Mouse (Mus musculus): ENCODE results near the gene Lztfl1.
"Not testable (repeated sequence)": the region's sequence is repeated elsewhere in the genome, so short reads cannot be mapped to it uniquely, and the experiment has no call there.

Gene Lztfl1

GRCm38 (mm10) chr9:123683704-123684103 is 33.8 kb downstream of the Lztfl1 start:
- no peak for DNase-seq (ENCODE audit: low read depth, low spot score)

GRCm38 (mm10) chr9:123679198-123679597 is 38.3 kb downstream of the Lztfl1 start:
- no peak for DNase-seq (ENCODE audit: low read depth, low spot score)

GRCm38 (mm10) chr9:123678327-123679105 is 39.0 kb downstream of the Lztfl1 start, which contains the start of the genes Ccr9 and Slc6a20a:
Gene Ccr9 (plus strand): TSS chr9:123678439.
Gene Slc6a20a (minus strand): TSS chr9:123678885.
- no peak for DNase-seq (ENCODE audit: low read depth, low spot score)

- peak; percentile 74 for DNase-seq (ENCODE audit: low read depth, low spot score)
These were observed 51.9 kb downstream of the Lztfl1 start for GRCm38 (mm10) chr9:123665645-123666044.

- DNase-seq (ENCODE audit: low read depth, low spot score), result not testable (repeated sequence)
These were observed 57.4 kb downstream of the Lztfl1 start for GRCm38 (mm10) chr9:123659986-123660676.

- DNase-seq (ENCODE audit: low read depth, low spot score), result peak; percentile 4
These were observed 58.5 kb downstream of the Lztfl1 start for GRCm38 (mm10) chr9:123658981-123659380.

- no peak for DNase-seq (ENCODE audit: low read depth, low spot score)
These were observed 60.0 kb downstream of the Lztfl1 start for GRCm38 (mm10) chr9:123657457-123657856.

- DNase-seq (ENCODE audit: low read depth, low spot score), result no peak
These were observed 66.1 kb downstream of the Lztfl1 start for GRCm38 (mm10) chr9:123651369-123651768.

GRCm38 (mm10) chr9:123649785-123650511 is 67.5 kb downstream of the Lztfl1 start:
- DNase-seq (ENCODE audit: low read depth, low spot score), result no peak
